Mouse (Mus musculus) liver, postnatal 0 days (tissue): ENCODE results near the gene Sike1.

ENCODE experiments used
- CTCF ChIP-seq: sonication (generic); IDR thresholded peaks from 2 replicates; pipeline ENCODE4 v1.5.1; 2016; ENCODE audit warnings: antibody characterized with exemption, low read depth
- EP300 ChIP-seq: IDR thresholded peaks from 2 replicates; pipeline ENCODE4 v1.6.1; 2016; ENCODE audit warnings: antibody characterized with exemption, low read depth, mild to moderate bottlenecking

DNA sequence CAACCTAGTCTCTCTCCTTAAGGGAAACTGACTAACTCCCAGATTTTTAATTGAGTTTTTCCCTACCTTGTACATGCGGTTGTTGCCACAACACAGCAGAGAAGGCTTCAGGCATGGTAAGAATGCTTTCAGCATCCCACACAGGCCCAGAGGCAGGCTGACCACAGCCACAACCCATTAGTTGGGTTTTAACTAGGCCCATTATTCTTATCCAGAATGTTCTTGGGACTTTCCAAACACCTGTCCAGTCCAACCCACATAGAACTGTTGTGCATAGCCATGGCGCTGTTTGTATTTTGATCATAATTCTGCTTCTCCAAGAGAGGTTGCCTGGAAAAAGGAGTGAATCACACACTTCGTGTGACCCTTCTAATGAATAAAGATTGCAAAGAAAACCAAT is 40.4 kb upstream of the Sike1 start:
- TF ChIP-seq CTCF (no peak), EP300 (no peak)
